Mouse (Mus musculus): ENCODE measurements around the gene Zfp932.
"Not testable (repeated sequence)": the region's sequence is repeated elsewhere in the genome, so short reads cannot be mapped to it uniquely, and the experiment has no call there.

Gene Zfp932

DNA sequence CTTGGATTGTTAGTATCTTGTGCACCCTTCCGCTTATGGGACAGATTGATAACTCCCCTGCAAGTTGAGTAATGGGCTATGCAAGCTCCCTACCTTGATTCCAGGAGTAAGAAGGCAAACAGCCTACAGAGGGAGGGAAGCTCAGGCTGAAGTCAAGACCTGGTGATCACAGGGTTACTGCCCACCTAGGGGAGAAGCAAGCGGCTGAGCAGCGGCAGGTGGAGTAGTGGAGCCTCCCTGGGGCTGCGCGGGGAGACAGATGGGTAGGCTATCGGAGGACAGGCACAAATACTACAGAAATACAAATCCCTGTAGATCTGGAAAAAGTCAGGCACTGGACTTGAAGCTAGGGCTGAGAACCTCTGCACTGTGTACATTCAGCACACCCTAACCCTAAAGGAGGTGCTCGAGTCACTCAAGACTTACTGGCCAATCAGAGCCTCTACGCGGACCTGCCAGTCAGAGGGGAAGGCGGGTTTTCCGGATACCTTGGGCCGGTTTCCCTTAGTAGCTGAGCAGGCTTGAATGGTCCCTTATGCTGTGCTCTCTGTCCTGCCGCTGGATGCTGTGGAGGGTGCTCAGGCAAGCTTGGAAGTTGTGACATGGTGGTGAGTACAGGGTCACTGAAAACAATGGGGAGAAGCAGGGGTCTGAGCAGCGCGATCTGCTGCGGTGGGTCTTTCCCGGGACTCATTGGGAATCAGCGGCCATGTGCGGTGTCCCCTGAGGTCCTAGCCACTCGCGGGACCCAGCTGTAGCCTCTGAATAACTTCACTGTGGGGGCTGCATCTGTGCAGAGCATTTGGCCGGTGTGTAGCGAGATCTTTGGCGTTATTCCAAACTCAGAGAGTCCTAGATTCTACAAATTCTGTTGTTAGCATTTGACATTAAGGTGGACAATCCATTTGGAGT is at the start of gene Zfp932:
Gene Zfp932 (plus strand): TSS at position 496 of the 912 bp plus-strand sequence.
- peak; percentile 58 for DNase-seq (ENCODE audit: low read depth, low spot score)

DNA sequence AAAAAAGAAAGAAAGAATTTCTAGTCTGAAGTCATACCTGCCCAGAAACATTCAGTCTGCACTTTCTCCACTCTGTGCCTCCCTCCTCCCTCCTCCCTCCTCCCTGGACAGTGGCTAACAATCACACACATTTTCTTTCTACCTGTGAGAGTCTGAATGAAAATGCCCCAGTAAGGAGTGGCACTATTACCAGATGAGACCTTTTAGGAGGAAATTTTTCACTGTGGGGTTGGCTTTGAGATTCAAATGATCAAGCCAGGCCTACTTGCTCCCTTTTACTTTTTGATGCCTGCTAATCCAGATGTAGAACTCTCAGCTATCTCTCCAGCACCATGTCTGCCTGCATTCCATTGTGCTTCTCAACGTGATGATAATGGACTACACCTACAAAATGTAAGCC is 46.0 kb upstream of the Zfp932 start:
- no peak for DNase-seq (ENCODE audit: low read depth, low spot score)

DNA sequence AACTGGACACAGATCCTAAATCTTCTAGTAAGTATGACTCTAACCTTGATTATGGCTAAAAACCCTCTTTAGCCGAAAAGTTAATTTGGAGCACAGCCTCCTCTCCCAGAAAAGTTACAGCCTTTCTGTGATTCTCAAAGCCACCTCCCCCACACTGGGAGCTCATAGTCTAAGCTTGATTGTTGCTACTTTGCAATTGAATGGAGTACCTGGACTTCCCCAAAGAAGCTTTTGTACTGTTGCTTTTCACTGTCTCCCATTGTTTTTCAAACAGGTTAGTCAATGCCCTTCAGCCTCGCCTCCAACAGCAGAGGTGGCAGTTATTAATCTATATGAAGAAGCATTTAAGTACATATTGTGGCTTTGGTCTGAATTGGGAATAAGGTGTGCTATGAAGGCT is 15.6 kb upstream of the Zfp932 start:
- not testable (repeated sequence) for DNase-seq (ENCODE audit: low read depth, low spot score)

DNA sequence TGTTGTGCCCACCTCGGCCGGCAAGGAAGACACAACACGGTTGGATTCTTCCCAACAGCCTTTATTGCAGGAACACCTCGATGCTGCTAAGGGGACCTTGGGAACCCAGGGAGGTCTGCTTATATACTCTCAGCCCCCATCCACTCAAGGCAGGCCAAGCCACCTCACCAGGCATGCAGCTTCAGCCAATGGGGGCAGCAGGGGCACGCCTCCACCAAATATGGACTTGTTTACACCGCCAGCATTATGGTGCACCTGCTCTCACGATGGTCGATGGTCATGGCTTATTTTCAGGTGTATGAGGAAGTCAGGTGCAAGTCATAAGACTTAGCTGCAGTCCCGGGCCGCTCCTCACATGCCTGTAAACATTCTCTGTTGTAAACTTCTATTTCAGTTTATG is 860 bp upstream of the Zfp932 start:
- not testable (repeated sequence) for DNase-seq (ENCODE audit: low read depth, low spot score)

- not testable (repeated sequence) for DNase-seq (ENCODE audit: low read depth, low spot score)
Observed at GRCm38 (mm10) chr5:110015775-110016174, 19.5 kb downstream of the Zfp932 start.

- no peak for DNase-seq (ENCODE audit: low read depth, low spot score)
Observed at GRCm38 (mm10) chr5:110023273-110023672, 27.0 kb downstream of the Zfp932 start.

DNA sequence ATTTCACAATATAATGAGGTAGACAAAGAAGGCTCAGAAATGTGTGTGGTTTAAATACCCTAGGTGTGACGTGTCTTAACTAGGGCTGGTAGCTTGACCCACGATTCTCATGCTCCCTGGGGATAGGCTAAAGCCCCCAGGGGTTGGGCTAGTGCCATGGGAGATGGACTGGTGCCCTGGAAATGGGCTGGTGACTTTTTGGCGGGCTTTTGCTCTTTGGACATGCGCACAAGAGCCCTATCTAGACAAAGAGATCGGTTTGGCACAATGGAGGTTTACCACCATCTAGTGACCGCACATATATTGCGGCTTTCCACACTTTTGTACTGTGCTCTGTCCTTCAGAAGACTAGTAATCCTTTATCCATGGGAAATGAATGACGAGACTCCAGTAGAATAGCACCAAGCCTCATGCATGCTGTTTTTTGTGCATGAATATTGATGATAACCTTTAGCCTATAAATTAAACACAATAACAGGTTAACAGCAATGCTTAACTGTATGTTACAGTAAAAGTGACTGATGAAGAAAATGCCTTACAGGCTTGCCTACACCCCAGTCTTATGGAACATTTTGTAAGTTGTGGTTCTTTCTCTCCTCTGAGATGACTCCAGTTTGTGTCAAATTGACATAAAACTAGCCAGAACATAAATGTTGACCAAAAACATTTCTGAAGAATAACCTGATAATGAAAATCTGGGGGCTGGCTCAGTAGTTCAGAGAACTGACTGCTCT is 27.5 kb downstream of the Zfp932 start:
- not testable (repeated sequence) for DNase-seq (ENCODE audit: low read depth, low spot score)

DNA sequence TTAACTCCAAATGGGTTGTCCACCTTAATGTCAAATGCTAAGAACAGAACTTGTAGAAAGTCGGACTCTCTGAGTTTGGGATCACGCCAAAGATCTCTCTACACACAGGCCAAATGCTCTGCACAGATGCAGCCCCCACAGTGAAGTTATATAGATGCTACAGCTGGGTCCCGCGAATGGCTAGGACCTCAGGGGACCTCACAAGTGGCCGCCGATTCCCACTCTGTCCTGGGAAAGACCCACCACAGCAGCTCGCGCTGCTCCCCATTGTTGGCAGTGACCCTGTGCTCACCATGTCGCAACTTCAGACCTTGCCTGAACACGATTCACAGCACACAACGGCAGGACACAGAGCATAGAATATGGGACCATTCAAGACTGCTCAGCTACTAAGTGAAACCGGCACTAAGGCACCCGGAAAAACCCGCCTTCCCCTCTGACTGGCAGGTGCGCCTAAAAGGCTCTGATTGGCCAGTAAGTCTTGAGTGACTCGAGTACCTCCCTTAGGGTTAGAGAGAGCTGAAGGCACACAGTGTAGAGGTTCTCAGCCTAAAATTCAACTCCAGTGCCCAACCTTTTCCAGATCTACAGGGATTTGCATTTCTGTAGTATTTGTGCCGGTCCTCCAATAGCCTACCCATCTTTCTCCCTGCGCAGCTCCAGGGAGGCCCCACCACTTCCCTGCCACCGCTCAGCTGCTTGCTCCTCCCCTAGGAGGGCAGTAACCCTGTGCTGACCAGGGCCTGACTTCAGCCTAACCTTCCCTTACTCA is 61.5 kb downstream of the Zfp932 start:
- peak; percentile 60 for DNase-seq (ENCODE audit: low read depth, low spot score)
